Mouse (Mus musculus): ENCODE results near the gene Tceal5.

DNA sequence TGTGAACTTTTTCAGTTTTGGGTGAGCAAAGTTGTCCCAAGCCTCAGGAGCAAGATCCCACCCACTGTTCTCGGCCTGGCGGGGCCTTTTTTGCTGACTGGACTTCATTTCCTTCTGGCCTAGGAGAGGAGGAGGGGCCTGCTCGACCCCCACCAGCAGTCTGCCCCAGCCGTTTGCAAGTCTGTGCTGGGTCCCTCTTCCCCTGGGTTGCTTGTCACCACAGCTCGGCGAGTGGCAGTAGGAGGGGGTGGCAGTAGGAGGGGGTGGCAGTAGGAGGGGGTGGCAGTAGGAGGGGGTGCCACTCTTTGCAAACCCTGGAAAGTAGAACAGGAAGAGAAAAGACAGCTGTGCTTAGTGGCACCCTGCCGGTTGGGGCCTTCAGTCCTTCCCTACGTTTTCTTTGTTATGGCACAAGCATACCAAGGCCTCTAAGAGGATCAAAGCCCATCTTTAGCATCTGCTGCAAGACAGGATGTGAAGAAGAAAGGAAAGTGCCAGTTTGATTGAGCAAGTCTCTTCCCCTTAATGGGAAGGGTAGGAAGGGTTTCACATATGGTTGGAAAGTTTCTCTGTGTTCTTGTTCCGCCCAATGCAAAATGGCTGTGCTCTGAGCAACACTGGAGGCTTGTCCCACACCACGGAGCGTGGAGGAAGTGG lies 22.7 kb downstream of the Tceal5 start:
- TF ChIP-seq POLR2A (IDR thresholded peaks at IDR 0.05; ENCODE audit: insufficient read depth, low read length) = no peak
- TF ChIP-seq CTCF (IDR thresholded peaks at IDR 0.05; ENCODE audit: low read depth, low read length) = no peak
- no peak for TF ChIP-seq EP300 (IDR thresholded peaks at IDR 0.05; ENCODE audit: insufficient read depth, low read depth, low read length)

Measured in ES-Bruce4 (cell line).